Mouse (Mus musculus) heart, embryonic 11.5 days (tissue): ENCODE results near the gene Tanc1. TPM values are rescaled to one million over a fixed set of nuclear protein-coding genes. Genes with fewer than 3 reads are reported as not detected.
A peak's percentile ranks its signal among the peaks of the same experiment; 100 is the strongest.

ENCODE experiments used
- ATAC-seq: fragments of 200-750 bp; cut with Nextera tagmentation; replicated peaks from 2 replicates; pipeline ENCODE4 v1.8.0; 2017; ENCODE audit warnings: moderate library complexity; ENCODE audit not compliant: insufficient number of reproducible peaks, low FRiP score, low TSS enrichment
- H3K27ac ChIP-seq: fragments of 300-500 bp; sonication (generic); 2 replicates; pipeline ENCODE4 v1.5.1; 2014; ENCODE audit warnings: mild to moderate bottlenecking, low read depth, low read length
- H3K27me3 ChIP-seq: fragments of 300-500 bp; sonication (generic); 2 replicates; pipeline ENCODE4 v1.6.1; 2014; ENCODE audit warnings: mild to moderate bottlenecking, low read length, mixed read lengths; ENCODE audit not compliant: control insufficient read depth, insufficient read depth
- H3K36me3 ChIP-seq: fragments of 300-500 bp; sonication (generic); 2 replicates; pipeline ENCODE4 v1.6.1; 2014; ENCODE audit warnings: mild to moderate bottlenecking, low read length, moderate library complexity, mixed read lengths; ENCODE audit not compliant: control insufficient read depth, insufficient read depth
- H3K4me1 ChIP-seq: fragments of 300-500 bp; sonication (generic); 2 replicates; pipeline ENCODE4 v1.6.1; 2014; ENCODE audit warnings: low read length; ENCODE audit not compliant: control insufficient read depth, insufficient read depth
- H3K4me2 ChIP-seq: fragments of 300-500 bp; sonication (generic); 2 replicates; pipeline ENCODE4 v1.6.1; 2014; ENCODE audit warnings: mild to moderate bottlenecking, moderate library complexity
- H3K4me3 ChIP-seq: fragments of 300-500 bp; sonication (generic); 2 replicates; pipeline ENCODE4 v1.5.1; 2014; ENCODE audit warnings: low read depth, low read length
- H3K9ac ChIP-seq: fragments of 300-500 bp; sonication (generic); 2 replicates; pipeline ENCODE4 v1.6.1; 2014; ENCODE audit warnings: mild to moderate bottlenecking, low read depth, low read length, moderate library complexity
- H3K9me3 ChIP-seq: fragments of 300-500 bp; sonication (generic); replicated peaks from 2 replicates; pipeline ENCODE4 v1.6.1; 2016; ENCODE audit warnings: low read length; ENCODE audit not compliant: control insufficient read depth
- WGBS: fragments of 180-500 bp; shearing (Covaris S2); extraction: QIAGEN DNeasy Blood & Tissue Kit; methylation state at CpG from one replicate; pipeline ENCODE4 v1.1.7; 2014; ENCODE audit not compliant: insufficient replicate concordance; 5-methylcytosine and 5-hydroxymethylcytosine counted together
- polyA plus RNA-seq: library from polyadenylated mRNA; unstranded; fragments of >200 nt; fragmentation: Nextera tagmentation; extraction: Ambion mirVana; gene quantifications from 2 replicates; pipeline ENCODE4 v1.2.1, GENCODE M21; 2014

Tanc1 gene
- polyA plus RNA-seq, 1 experiment from 2014 or later = 26.0 TPM

DNA sequence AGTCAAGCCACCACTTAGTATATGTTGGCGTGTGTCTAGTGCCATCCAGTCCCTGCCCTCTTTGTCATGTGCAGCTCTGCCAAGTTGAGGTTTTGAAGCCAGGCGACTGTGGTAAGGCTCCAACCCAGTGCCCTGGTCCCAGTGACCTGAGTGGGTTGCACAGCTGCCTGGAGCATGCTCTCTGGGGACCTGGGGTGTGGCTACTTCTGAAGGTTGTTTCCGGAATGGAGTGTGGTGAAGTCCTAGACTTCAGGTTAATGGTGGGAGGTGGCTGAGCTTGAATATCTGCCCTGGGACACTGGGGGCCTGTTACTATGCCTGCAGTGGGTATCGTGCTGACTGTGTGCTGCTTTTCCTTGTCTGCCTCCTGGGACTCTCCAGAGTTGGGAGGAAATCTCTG, 18.0 kb downstream of the Tanc1 start:
- Histone ChIP-seq H3K4me1 (peaks cover 48% of the 10 kb centered on the region), H3K27me3 (no peaks in the 10 kb centered on the region), H3K9ac (no peak overlapping the region), H3K36me3 (no peaks in the 10 kb centered on the region), H3K27ac (peak overlapping the region; percentile 36; the same call in 1 of the 2 replicates), H3K4me3 (no peak overlapping the region), H3K9me3 (no peaks in the 10 kb centered on the region), H3K4me2 (no peak overlapping the region)
- 61% methylated on average over 4 of the region's 4 CpGs for WGBS
- no peak for ATAC-seq

DNA sequence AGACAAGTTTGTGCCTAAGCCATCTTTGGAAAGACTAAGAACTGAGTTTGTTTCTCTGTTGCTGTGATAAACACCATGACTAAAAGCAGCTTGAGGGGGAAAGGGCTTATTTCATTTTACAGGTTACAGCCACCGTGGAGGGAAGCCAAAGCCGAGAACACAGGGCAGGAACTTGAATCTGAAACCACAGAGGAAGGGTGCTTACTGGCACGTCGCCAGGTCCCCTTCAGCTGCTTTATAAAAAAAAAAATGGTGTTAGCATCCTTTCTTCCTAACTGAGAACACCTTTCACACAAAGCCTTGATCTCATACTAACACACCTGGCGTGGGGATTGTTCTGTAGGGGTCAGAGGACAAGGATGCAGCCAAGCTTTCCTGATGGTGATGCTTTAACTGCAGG, 19.6 kb downstream of the Tanc1 start:
- H3K36me3 ChIP-seq = no peaks in the 10 kb centered on the region
- H3K27me3 ChIP-seq = no peaks in the 10 kb centered on the region
- 83% methylated on average over 5 of the region's 5 CpGs for WGBS
- peaks cover 48% of the 10 kb centered on the region for H3K4me1 ChIP-seq
- H3K27ac ChIP-seq = no peak overlapping the region
- no peak for ATAC-seq
- H3K4me3 ChIP-seq = no peak overlapping the region
- no peak overlapping the region for H3K9ac ChIP-seq
- no peaks in the 10 kb centered on the region; the same call in 1 of the 2 replicates for H3K9me3 ChIP-seq
- no peak overlapping the region for H3K4me2 ChIP-seq

DNA sequence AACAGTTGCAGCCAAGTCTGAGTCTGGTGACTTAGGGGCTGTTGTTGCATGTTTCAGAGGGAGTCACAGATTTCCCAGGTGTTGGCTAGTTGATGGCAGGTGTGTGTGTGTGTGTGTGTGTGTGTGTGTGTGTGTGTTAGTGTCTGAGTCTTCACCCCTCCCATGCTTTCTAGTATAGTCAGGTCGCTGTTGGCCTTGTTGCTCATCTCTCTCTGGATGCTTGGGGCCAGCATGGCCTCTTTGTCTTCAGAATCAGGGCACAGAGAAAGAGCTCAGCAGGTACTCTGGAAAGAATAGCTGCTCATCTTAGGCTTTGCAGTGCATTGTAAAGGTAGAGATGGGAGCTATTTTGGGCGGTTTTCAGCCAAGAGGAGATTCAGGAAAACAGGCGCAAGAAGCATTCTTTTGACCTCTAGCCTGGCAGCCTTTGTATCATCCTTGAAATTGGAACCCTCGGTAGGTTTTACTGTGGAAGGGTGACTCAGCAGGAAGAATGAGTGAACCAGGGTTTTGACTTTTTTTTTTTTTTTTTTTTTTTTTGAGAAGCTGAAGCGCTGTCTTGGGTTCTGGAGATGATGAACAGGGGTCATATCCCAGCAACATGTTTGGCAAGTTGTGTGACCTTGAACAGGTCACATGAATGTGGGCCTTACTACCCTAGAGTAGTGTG, 22.1 kb downstream of the Tanc1 start:
- Histone ChIP-seq H3K9me3 (no peaks in the 10 kb centered on the region; the same call in 1 of the 2 replicates), H3K4me1 (peaks cover 31% of the 10 kb centered on the region), H3K4me2 (no peak overlapping the region), H3K27ac (no peak overlapping the region), H3K4me3 (no peak overlapping the region), H3K36me3 (no peaks in the 10 kb centered on the region), H3K9ac (no peak overlapping the region), H3K27me3 (no peaks in the 10 kb centered on the region)
- no peak for ATAC-seq
- 68% methylated on average over 5 of the region's 5 CpGs for WGBS

DNA sequence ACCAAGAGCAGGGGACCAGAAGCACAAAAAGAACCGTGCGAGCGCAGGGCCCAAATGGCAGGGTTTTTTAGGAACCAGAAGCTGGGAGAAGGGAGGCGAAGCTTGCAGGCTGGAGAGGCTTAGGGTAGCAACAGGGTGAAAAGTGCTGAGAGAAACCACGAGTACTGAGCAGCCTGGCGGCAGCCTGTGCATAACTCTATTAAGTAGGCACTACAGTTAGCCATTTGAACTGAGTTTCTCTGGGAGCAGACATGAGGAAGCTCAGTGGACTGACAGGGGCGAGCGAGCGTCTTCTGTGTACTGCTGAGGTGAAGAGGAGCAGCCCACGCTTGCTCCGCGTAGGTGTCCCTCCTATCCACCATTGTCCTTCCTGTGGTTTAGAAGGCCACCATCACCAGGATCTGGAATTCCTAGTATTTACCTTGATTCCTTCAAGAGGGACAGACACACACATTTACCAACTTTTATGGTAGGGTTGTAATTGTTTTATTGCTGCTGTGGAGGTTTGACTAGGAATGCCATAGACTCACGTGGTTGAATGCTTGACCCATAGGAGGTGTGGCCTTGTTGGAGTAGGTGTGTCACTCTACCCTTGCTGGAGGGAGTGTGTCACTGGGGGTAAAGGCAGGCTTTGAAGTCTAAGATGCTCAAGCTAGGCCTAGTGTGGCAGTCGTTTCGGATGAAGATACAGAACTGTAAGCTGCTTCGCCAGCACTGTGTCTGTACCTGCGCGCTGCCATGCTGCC, 25.4 kb downstream of the Tanc1 start:
- WGBS = 84% methylated on average over 18 of the region's 18 CpGs
- Histone ChIP-seq H3K36me3 (no peaks in the 10 kb centered on the region), H3K27me3 (no peaks in the 10 kb centered on the region), H3K4me2 (no peak overlapping the region), H3K4me3 (no peak overlapping the region), H3K9ac (no peak overlapping the region), H3K27ac (no peak overlapping the region), H3K4me1 (peaks cover 21% of the 10 kb centered on the region), H3K9me3 (no peaks in the 10 kb centered on the region; the same call in 1 of the 2 replicates)
- no peak for ATAC-seq

DNA sequence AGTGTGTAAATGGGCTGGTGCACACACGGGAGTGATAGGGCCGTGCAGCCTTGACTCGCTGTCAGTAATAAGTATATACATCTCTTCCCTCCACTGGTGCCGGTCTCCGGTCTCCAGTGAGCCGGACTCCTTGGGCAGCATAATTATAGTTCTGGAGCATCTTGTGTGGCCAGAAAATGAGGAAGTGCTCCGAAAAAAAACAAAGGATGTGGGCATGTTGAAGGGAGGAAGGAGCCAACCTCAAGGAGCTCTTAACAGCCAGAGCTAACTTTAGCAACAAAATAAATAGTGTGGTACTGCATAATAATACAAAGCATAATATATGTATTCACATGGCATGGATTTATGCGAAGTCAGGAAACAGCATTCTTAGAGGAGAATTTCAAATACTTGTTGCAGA, 30.9 kb downstream of the Tanc1 start:
- no peaks in the 10 kb centered on the region for H3K36me3 ChIP-seq
- no peak for ATAC-seq
- peaks cover 35% of the 10 kb centered on the region for H3K4me1 ChIP-seq
- H3K9me3 ChIP-seq = no peaks in the 10 kb centered on the region
- no peak overlapping the region for H3K4me2 ChIP-seq
- H3K4me3 ChIP-seq = no peak overlapping the region
- H3K27ac ChIP-seq = no peak overlapping the region
- no peaks in the 10 kb centered on the region for H3K27me3 ChIP-seq
- no peak overlapping the region for H3K9ac ChIP-seq
- 77% methylated on average over 8 of the region's 8 CpGs for WGBS

DNA sequence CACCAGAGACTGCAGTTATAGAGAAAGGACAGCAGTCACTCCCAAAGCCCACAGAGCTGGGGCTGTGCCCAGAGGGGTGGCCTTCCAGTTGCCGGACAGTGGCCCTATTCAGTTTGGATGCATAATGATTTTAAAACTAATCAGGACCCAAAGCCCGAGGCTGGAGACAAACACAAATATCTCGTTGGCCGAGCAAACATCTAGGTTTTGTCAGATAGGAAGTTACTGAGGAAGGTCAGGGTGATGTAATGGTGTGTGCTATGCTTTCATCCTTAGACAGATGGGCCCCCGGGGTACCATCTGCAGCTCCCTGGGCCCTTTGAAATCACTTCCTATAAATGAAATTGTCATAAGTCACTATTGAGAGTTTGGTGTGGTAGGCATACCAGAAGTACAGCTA, 33.0 kb downstream of the Tanc1 start:
- Histone ChIP-seq H3K4me1 (peaks cover 40% of the 10 kb centered on the region), H3K9ac (no peak overlapping the region), H3K36me3 (no peaks in the 10 kb centered on the region), H3K4me3 (no peak overlapping the region), H3K4me2 (no peak overlapping the region), H3K9me3 (no peaks in the 10 kb centered on the region), H3K27me3 (no peaks in the 10 kb centered on the region), H3K27ac (no peak overlapping the region)
- 38% methylated on average over 5 of the region's 5 CpGs for WGBS
- ATAC-seq = no peak

DNA sequence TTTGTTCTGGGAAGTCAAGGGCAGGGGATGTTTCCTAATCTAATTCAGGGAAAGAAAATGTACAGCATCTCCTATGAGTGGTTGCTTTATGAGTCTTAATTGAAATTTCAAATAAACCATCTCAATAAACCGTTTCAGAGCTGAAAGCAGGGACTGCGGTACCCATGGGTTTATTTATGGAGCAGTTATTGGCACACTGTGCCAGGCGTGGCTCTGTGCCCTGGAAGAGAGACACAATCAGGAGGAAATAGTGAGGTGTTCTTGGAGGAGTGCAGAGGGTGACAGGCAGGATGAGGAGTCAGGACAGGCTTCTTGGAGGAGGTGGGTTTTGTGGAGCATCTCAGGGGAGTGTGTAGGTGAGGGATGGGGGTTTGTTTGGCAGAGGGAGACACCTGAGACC, 33.7 kb downstream of the Tanc1 start:
- Histone ChIP-seq H3K9ac (no peak overlapping the region), H3K9me3 (no peaks in the 10 kb centered on the region), H3K27me3 (no peaks in the 10 kb centered on the region), H3K27ac (no peak overlapping the region), H3K4me3 (no peak overlapping the region), H3K4me1 (peaks cover 40% of the 10 kb centered on the region), H3K36me3 (no peaks in the 10 kb centered on the region), H3K4me2 (no peak overlapping the region)
- 68% methylated on average over 3 of the region's 3 CpGs for WGBS
- no peak for ATAC-seq

DNA sequence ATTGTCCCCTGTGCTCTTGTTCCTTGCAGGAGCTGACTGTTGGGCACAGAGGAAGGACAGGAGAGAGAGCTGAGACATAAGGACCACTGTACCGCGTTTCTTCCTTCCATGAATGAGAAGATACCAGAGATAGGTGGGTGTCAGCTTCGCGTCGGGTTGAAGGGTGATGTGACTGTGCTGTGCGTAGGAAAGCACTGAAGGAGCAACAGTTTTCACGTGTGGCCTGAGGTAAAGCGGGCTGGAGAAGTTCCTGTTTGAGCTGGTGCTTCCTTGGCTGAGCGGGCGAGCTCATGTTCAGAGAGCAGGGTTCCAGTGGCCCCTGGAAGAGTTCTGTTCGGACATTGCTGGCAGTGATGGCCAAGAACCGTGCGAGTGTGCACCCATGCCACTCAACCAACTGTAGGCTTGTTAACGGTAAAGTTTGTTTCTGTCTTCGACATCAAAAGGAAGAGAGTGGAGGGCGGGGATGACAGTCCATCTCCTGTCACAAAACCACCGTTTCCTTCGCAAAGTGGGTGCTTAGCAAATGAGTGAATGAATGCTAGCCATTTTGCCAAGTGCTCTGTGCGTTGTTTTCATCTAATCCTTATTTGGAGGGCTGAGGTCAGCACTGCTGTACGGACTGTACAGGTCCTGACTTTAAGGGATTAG, 35.0 kb downstream of the Tanc1 start:
- no peak overlapping the region for H3K4me2 ChIP-seq
- no peak overlapping the region for H3K4me3 ChIP-seq
- 73% methylated on average over 20 of the region's 20 CpGs for WGBS
- H3K9ac ChIP-seq = no peak overlapping the region
- no peaks in the 10 kb centered on the region for H3K36me3 ChIP-seq
- H3K9me3 ChIP-seq = no peaks in the 10 kb centered on the region
- no peak for ATAC-seq
- peaks cover 40% of the 10 kb centered on the region for H3K4me1 ChIP-seq
- no peak overlapping the region for H3K27ac ChIP-seq
- H3K27me3 ChIP-seq = no peaks in the 10 kb centered on the region
